Mouse (Mus musculus): ENCODE measurements at regions not wholly inside any gene's neighbourhood (a gene's known extent, or its start where the extent isn't known, plus 50 kb on each side); places are given as distances from the start of the nearest gene placed in this dataset.

DNA sequence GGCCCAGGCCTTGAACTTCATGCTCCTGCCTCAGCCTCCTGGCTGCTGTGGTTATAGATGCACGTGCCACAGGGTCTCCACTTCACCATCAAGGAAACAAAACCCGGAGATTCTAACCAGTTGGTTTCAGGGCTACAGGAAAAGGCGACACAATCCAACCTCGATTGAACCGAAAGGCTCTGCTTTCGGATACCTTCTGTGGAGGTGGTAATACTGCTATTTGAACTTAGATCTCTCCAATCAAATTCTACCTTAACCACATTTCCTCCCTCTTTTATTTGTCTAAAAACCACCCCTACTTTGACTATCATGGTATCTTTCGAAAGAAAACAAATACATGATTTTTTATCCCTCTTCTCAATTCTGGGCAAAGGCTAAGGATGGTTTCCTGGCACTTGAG, 55.2 kb upstream of the Tgfbr2 start:
- H3K27ac ChIP-seq (ENCODE audit: insufficient read depth, low read length) = no peak overlapping the region
- TF ChIP-seq POLR2A (IDR thresholded peaks at IDR 0.05; ENCODE audit: borderline replicate concordance, insufficient read depth, low read length) (no peak), CTCF (IDR thresholded peaks at IDR 0.05; ENCODE audit: borderline replicate concordance, insufficient read depth, low read depth, low read length) (no peak)
- no peaks in the 10 kb centered on the region; the same call in 1 of the 2 replicates for H3K4me1 ChIP-seq (ENCODE audit: control insufficient read depth, insufficient read depth, low read length)
- no peak overlapping the region for H3K4me3 ChIP-seq (replicated peaks; ENCODE audit: insufficient read depth, low read depth, low read length)
- 84% methylated on average over 7 of the region's 7 CpGs for WGBS
- no peaks in the 10 kb centered on the region; the same call in 1 of the 2 replicates for H3K27me3 ChIP-seq (ENCODE audit: control insufficient read depth, insufficient read depth, low read length)
- DNase-seq = no peak

DNA sequence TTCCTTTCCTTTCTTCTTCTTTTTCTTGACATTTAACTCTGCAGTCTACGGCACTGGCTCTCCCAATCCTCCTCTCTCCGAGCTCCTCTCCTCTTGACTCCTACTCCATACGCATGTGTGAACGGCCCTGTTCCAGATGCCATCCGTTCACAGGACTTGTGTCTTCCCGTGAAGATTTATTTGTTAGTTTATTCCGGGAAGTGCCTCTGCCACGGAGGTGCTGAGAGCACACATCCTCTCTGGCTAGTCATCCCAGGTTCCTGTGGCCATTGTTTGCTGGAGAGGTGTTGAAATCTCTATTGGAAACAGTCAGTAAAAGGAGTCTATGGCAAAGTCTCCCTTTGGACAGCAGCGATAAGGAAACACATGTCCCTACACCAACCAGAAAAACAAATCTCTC, 53.3 kb upstream of the Tgfbr2 start:
- Histone ChIP-seq H3K27me3 (ENCODE audit: control insufficient read depth, insufficient read depth, low read length) (no peaks in the 10 kb centered on the region; the same call in 1 of the 2 replicates), H3K4me3 (replicated peaks; ENCODE audit: insufficient read depth, low read depth, low read length) (no peak overlapping the region), H3K27ac (ENCODE audit: insufficient read depth, low read length) (no peak overlapping the region), H3K4me1 (ENCODE audit: control insufficient read depth, insufficient read depth, low read length) (no peaks in the 10 kb centered on the region; the same call in 1 of the 2 replicates)
- no peak for TF ChIP-seq POLR2A (IDR thresholded peaks at IDR 0.05; ENCODE audit: borderline replicate concordance, insufficient read depth, low read length)
- TF ChIP-seq CTCF (IDR thresholded peaks at IDR 0.05; ENCODE audit: borderline replicate concordance, insufficient read depth, low read depth, low read length) = no peak
- WGBS = 75% methylated on average over 9 of the region's 9 CpGs
- DNase-seq = no peak

DNA sequence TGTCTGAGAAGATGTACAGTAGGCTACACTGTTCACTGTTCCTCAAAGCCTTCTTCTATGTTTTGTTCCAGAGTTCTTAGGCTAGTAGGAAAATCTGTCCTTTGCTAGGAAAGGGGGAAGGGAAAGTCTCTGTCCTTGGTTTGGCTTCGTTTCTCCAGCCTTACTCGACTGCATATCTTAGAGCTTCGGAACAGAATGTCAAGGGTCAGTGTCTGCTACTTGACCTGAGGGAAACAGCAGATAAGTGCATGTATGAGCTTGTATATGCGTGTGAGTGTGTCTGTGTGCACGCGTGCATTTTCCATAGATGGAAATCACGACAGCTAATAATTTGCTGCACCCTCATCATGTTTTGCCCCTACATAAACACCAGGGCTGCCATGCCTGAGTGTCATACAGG, 52.6 kb upstream of the Tgfbr2 start:
- DNase-seq = no peak
- Histone ChIP-seq H3K27me3 (ENCODE audit: control insufficient read depth, insufficient read depth, low read length) (no peaks in the 10 kb centered on the region; the same call in 1 of the 2 replicates), H3K4me1 (ENCODE audit: control insufficient read depth, insufficient read depth, low read length) (no peaks in the 10 kb centered on the region; the same call in 1 of the 2 replicates), H3K4me3 (replicated peaks; ENCODE audit: insufficient read depth, low read depth, low read length) (no peak overlapping the region), H3K27ac (ENCODE audit: insufficient read depth, low read length) (no peak overlapping the region)
- no peak for TF ChIP-seq CTCF (IDR thresholded peaks at IDR 0.05; ENCODE audit: borderline replicate concordance, insufficient read depth, low read depth, low read length)
- TF ChIP-seq POLR2A (IDR thresholded peaks at IDR 0.05; ENCODE audit: borderline replicate concordance, insufficient read depth, low read length) = no peak
- 84% methylated on average over 7 of the region's 7 CpGs for WGBS
